Mouse (Mus musculus) hindbrain, embryonic 16.5 days (tissue): Measurements from ENCODE around the gene Defb35. TPM values are rescaled to one million over a fixed set of nuclear protein-coding genes. Genes with fewer than 3 reads are reported as not detected.

Experiments used
- ATAC-seq: fragments of 200-750 bp; cut with Nextera tagmentation; 2 replicates; pipeline ENCODE4 v1.8.0; 2017; ENCODE audit warnings: moderate TSS enrichment, moderate library complexity
- H3K27ac ChIP-seq: fragments of 300-500 bp; sonication (generic); 2 replicates; pipeline ENCODE4 v1.5.1; 2014; ENCODE audit warnings: low read depth, mild to moderate bottlenecking, control low read depth, low read length, moderate library complexity
- H3K27me3 ChIP-seq: fragments of 300-500 bp; sonication (generic); replicated peaks from 2 replicates; pipeline ENCODE4 v1.6.1; 2014; ENCODE audit warnings: low read length; ENCODE audit not compliant: control insufficient read depth, insufficient read depth
- H3K36me3 ChIP-seq: fragments of 300-500 bp; sonication (generic); 2 replicates; pipeline ENCODE4 v1.6.1; 2014; ENCODE audit warnings: mild to moderate bottlenecking, low read length, moderate library complexity, mixed read lengths; ENCODE audit not compliant: control insufficient read depth, insufficient read depth
- H3K4me1 ChIP-seq: fragments of 300-500 bp; sonication (generic); 2 replicates; pipeline ENCODE4 v1.6.1; 2014; ENCODE audit warnings: low read depth, low read length; ENCODE audit not compliant: control insufficient read depth, insufficient read depth
- H3K4me2 ChIP-seq: fragments of 300-500 bp; sonication (generic); 2 replicates; pipeline ENCODE4 v1.6.1; 2014; ENCODE audit warnings: mild to moderate bottlenecking, low read length, control low read depth, moderate library complexity
- H3K4me3 ChIP-seq: fragments of 300-500 bp; sonication (generic); 2 replicates; pipeline ENCODE4 v1.5.1; 2014; ENCODE audit warnings: mild to moderate bottlenecking, low read length, control low read depth, moderate library complexity
- H3K9ac ChIP-seq: fragments of 300-500 bp; sonication (generic); 2 replicates; pipeline ENCODE4 v1.6.1; 2014; ENCODE audit warnings: low read depth, mild to moderate bottlenecking, control low read depth, low read length, moderate library complexity
- H3K9me3 ChIP-seq: fragments of 300-500 bp; sonication (generic); 2 replicates; pipeline ENCODE4 v1.6.1; 2014; ENCODE audit warnings: mild to moderate bottlenecking, low read length, moderate library complexity; ENCODE audit not compliant: control insufficient read depth
- WGBS: fragments of 180-500 bp; shearing (Covaris S2); extraction: QIAGEN DNeasy Blood & Tissue Kit; methylation state at CpG from one replicate; pipeline ENCODE4 v1.1.7; 2014; 5-methylcytosine and 5-hydroxymethylcytosine counted together
- polyA plus RNA-seq: library from polyadenylated mRNA; unstranded; fragments of >200 nt; fragmentation: Nextera tagmentation; extraction: Ambion mirVana; gene quantifications from 2 replicates; pipeline ENCODE4 v1.2.1, GENCODE M21; 2015

The Defb35 gene
- polyA plus RNA-seq, 1 experiment from 2014 or later = not detected

- peak; percentile 50; the same call in 1 of the 2 replicates for ATAC-seq
- Histone ChIP-seq H3K9ac (no peak overlapping the region), H3K27me3 (no peaks in the 10 kb centered on the region), H3K9me3 (no peaks in the 10 kb centered on the region), H3K27ac (no peak overlapping the region), H3K4me3 (no peak overlapping the region), H3K4me1 (no peaks in the 10 kb centered on the region), H3K36me3 (no peaks in the 10 kb centered on the region), H3K4me2 (no peak overlapping the region)
- 8% methylated on average over 9 of the region's 9 CpGs for WGBS
These were observed 17.2 kb downstream of the Defb35 start for GRCm38 (mm10) chr8:21955321-21955720.

- no peaks in the 10 kb centered on the region for H3K4me1 ChIP-seq
- no peak for ATAC-seq
These were observed 18.2 kb downstream of the Defb35 start for GRCm38 (mm10) chr8:21956336-21956735.

GRCm38 (mm10) chr8:21958414-21958813, 20.3 kb downstream of the Defb35 start, which contains the start of gene Fam90a1a:
Fam90a1a (plus strand) TSS chr8:21958714.
- H3K4me1 ChIP-seq = no peaks in the 10 kb centered on the region
- 93% methylated on average over 2 of the region's 2 CpGs for WGBS
- H3K4me2 ChIP-seq = no peak within 1 kb of the TSS
- ATAC-seq = no peak
- no peak within 1 kb of the TSS for H3K9ac ChIP-seq
- H3K27ac ChIP-seq = no peak within 1 kb of the TSS
- H3K4me3 ChIP-seq = no peak within 1 kb of the TSS
- H3K36me3 ChIP-seq = no peaks in the 10 kb centered on the region
- no peaks in the 10 kb centered on the region for H3K27me3 ChIP-seq
- no peaks in the 10 kb centered on the region for H3K9me3 ChIP-seq

More at GRCm38 (mm10) chr8:21956336-21956735, 18.2 kb downstream of the Defb35 start:
- no peak overlapping the region for H3K4me2 ChIP-seq
- H3K27ac ChIP-seq = no peak overlapping the region
- 85% methylated on average over 3 of the region's 3 CpGs for WGBS
- no peak overlapping the region for H3K4me3 ChIP-seq
- H3K27me3 ChIP-seq = no peaks in the 10 kb centered on the region
- H3K36me3 ChIP-seq = no peaks in the 10 kb centered on the region
- H3K9me3 ChIP-seq = no peaks in the 10 kb centered on the region
- H3K9ac ChIP-seq = no peak overlapping the region

- no peak for ATAC-seq
- WGBS = 77% methylated on average over 1 of the region's 1 CpGs
- H3K4me1 ChIP-seq = no peaks in the 10 kb centered on the region
- H3K4me3 ChIP-seq = no peak overlapping the region
- H3K4me2 ChIP-seq = no peak overlapping the region
- no peaks in the 10 kb centered on the region for H3K27me3 ChIP-seq
- H3K9me3 ChIP-seq = no peaks in the 10 kb centered on the region
- no peak overlapping the region for H3K9ac ChIP-seq
- no peaks in the 10 kb centered on the region for H3K36me3 ChIP-seq
- no peak overlapping the region for H3K27ac ChIP-seq
These were observed 28.5 kb downstream of the Defb35 start for GRCm38 (mm10) chr8:21966646-21967045.

- Histone ChIP-seq H3K9me3 (no peaks in the 10 kb centered on the region), H3K4me1 (no peaks in the 10 kb centered on the region), H3K4me2 (no peak within 1 kb of the TSS), H3K27ac (no peak within 1 kb of the TSS), H3K36me3 (no peaks in the 10 kb centered on the region), H3K4me3 (no peak within 1 kb of the TSS), H3K27me3 (no peaks in the 10 kb centered on the region), H3K9ac (no peak within 1 kb of the TSS)
- 98% methylated on average over 3 of the region's 3 CpGs for WGBS
- no peak for ATAC-seq
These were observed 31.3 kb downstream of the Defb35 start, which contains the start of gene Ccdc70 for GRCm38 (mm10) chr8:21969475-21969874. Ccdc70 (plus strand) TSS chr8:21969775.

GRCm38 (mm10) chr8:21978193-21978592, 40.0 kb downstream of the Defb35 start:
- ATAC-seq = peak; percentile 71
- Histone ChIP-seq H3K9me3 (no peaks in the 10 kb centered on the region), H3K4me1 (no peaks in the 10 kb centered on the region; the same call in 1 of the 2 replicates), H3K9ac (no peak overlapping the region), H3K36me3 (no peaks in the 10 kb centered on the region), H3K27ac (no peak overlapping the region), H3K4me3 (no peak overlapping the region), H3K27me3 (no peaks in the 10 kb centered on the region), H3K4me2 (no peak overlapping the region)
- WGBS = 57% methylated on average over 4 of the region's 4 CpGs

GRCm38 (mm10) chr8:21981664-21982337, 43.6 kb downstream of the Defb35 start:
- Histone ChIP-seq H3K9ac (0 out of 2 replicates have a peak overlapping the region, but pooled peaks have one; percentile 17), H3K36me3 (no peaks in the 10 kb centered on the region), H3K27me3 (no peaks in the 10 kb centered on the region), H3K4me3 (no peak overlapping the region), H3K4me2 (peak overlapping the region; percentile 6; the same call in 1 of the 2 replicates), H3K9me3 (no peaks in the 10 kb centered on the region), H3K4me1 (no peaks in the 10 kb centered on the region; the same call in 1 of the 2 replicates), H3K27ac (no peak overlapping the region)
- ATAC-seq = peak; percentile 95
- WGBS = 46% methylated on average over 8 of the region's 8 CpGs

Other genes with a start within 250 kb of the Defb35 start
- not detected in 2 replicates for gene AY761184, start 234.7 kb upstream of the Defb35 start, polyA plus RNA-seq
- not detected in 2 replicates for gene Defa24, start 203.9 kb upstream of the Defb35 start, polyA plus RNA-seq
- gene Defb50, start 114.8 kb upstream of the Defb35 start, polyA plus RNA-seq = not detected in 2 replicates
- not detected in 2 replicates for gene Defb2, start 98.4 kb upstream of the Defb35 start, polyA plus RNA-seq
- 1.2 and 2.3 TPM in 2 replicates for gene Defb10, start 79.5 kb upstream of the Defb35 start, polyA plus RNA-seq
- gene Defb9, start 52.9 kb upstream of the Defb35 start, polyA plus RNA-seq = 2.2 and 3.3 TPM in 2 replicates
- 42.5 and 47.1 TPM in 2 replicates for gene Defb11, start 31.9 kb upstream of the Defb35 start, polyA plus RNA-seq
- not detected in 2 replicates for gene Defb15, start 5.6 kb upstream of the Defb35 start, polyA plus RNA-seq
- gene Defb13, start 8.4 kb downstream of the Defb35 start, polyA plus RNA-seq = not detected in 2 replicates
- gene Fam90a1a, start 20.4 kb downstream of the Defb35 start, polyA plus RNA-seq = not detected in 2 replicates
- gene Ccdc70, start 31.4 kb downstream of the Defb35 start, polyA plus RNA-seq = not detected in 2 replicates
- 1.8 and 1.9 TPM in 2 replicates for gene Atp7b, start 122.0 kb downstream of the Defb35 start, polyA plus RNA-seq
- gene Alg11, start 122.4 kb downstream of the Defb35 start, polyA plus RNA-seq = 40.9 and 42.4 TPM in 2 replicates
- gene Nek5, start 186.7 kb downstream of the Defb35 start, polyA plus RNA-seq = 1.4 and 1.6 TPM in 2 replicates
- 8.0 and 8.3 TPM in 2 replicates for gene Nek3, start 228.1 kb downstream of the Defb35 start, polyA plus RNA-seq
- 12.8 and 15.5 TPM in 2 replicates for gene Ckap2, start 247.5 kb downstream of the Defb35 start, polyA plus RNA-seq